Mouse (Mus musculus): ENCODE measurements around the gene Stk11. TPM values are rescaled to one million over a fixed set of nuclear protein-coding genes. Genes with fewer than 3 reads are reported as not detected.

Gene Stk11
- total and polyA plus RNA-seq, 3 experiments: 47.4 to 94.9 (median 65.9) TPM

DNA sequence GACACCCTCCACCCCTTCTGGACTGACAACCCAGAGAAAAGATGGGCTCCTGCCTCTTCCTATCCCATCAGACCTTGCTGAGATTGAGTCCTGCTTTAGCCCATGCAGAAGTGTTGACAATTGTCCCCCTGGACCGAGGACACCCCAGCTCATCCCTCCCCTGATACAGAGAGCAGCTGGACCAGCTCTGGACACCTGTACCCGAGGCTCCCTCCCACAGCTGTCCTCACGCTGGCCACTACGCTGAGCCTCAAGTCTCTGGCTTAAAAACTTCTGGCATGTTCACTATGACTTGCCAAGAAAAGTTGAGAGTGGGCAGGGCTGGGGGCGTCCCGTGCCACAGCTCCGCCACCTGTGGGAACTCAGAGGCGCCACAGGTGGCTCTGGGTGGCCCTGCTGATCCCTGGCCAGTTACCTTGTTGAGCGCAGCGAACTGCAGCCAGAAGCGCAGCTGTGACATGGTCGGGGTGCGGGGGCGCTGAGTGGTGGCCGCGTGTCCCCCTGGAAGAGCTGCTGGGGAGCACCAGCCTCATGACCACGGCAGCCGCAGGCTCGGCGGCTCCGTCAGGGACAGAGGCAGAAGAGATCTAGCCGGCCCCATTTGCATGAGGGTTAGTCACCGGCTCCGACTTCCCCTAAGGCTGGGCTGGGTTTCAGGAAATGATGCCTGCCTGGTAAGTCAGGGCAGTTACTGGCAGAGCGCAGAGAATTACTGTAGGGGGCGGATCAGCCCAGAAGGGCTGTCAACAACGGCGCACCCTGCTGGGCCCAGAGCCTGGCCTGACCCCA lies 40.6 kb upstream of the Stk11 start (continued):
- TF ChIP-seq HCFC1 (IDR thresholded peaks at IDR 0.05; ENCODE audit: low read depth, low read length) (peak; percentile 64), TBP (conservative IDR thresholded peaks at IDR 0.05; ENCODE audit: low read depth, low read length) (no peak), MAFK (IDR thresholded peaks at IDR 0.05; ENCODE audit: insufficient replicate concordance, low read length) (no peak), ZKSCAN1 (IDR thresholded peaks at IDR 0.05; ENCODE audit: borderline replicate concordance, low read depth, low read length) (no peak), USF1 (IDR thresholded peaks at IDR 0.05; ENCODE audit: low read depth, low read length) (no peak), SIN3A (IDR thresholded peaks at IDR 0.05; ENCODE audit: low read length) (peak; percentile 92), CHD2 (IDR thresholded peaks at IDR 0.05; ENCODE audit: low read length) (no peak), EP300 (IDR thresholded peaks at IDR 0.05; ENCODE audit: low read length) (peak; percentile 79), BHLHE40 (IDR thresholded peaks at IDR 0.05; ENCODE audit: low read depth, low read length) (peak; percentile 79), ZMIZ1 (IDR thresholded peaks at IDR 0.05; ENCODE audit: low read depth, low read length) (peak; percentile 79), NELFE (IDR thresholded peaks at IDR 0.05; ENCODE audit: low read depth, low read length) (peak; percentile 62), GABPA (IDR thresholded peaks at IDR 0.05; ENCODE audit: insufficient replicate concordance, low read depth, low read length) (no peak), JUN (IDR thresholded peaks at IDR 0.05; ENCODE audit: insufficient read depth, low read depth, low read length) (no peak), RCOR1 (conservative IDR thresholded peaks at IDR 0.05; ENCODE audit: low read depth, low read length) (0 out of 2 replicates have a peak, but pooled peaks have one; percentile 11)

DNA sequence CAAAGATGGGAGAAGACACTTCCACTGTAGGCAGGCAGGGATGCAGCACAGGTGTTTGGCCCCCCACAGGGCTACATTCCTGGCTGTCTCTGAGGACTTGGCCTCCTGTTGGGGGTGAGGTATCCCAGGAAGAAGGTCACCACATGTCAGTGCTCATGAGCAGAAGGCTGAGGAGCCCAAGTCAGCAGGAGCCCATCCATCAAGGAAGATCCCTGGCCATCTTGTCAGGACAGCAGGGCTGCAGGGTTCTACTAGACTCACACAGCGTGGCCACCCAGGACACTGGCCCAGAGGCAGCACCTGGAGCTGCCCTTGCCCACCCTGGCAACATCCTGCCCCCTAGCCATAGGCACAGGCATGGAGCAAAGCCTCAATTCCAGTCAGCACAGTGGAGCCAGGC lies 39.7 kb upstream of the Stk11 start:
- peak overlapping the region; percentile 46; the same call in 1 of the 2 replicates for H3K4me2 ChIP-seq (ENCODE audit: insufficient read depth, low read depth, poor library complexity, severe bottlenecking)
- peak overlapping the region; percentile 62 for H3K27ac ChIP-seq (ENCODE audit: insufficient read depth, low read depth)
- peaks cover 32 to 71% of the 10 kb centered on the region in 2 experiments for H3K36me3 ChIP-seq (replicated peaks in 1 of 2; ENCODE audit: control insufficient read depth in 1 of 2, insufficient read depth in 1 of 2, low read length in 1 of 2)
- no peak for TF ChIP-seq E2F4 (IDR thresholded peaks at IDR 0.05; ENCODE audit: insufficient replicate concordance, low read depth, low read length)
- TF ChIP-seq GABPA (IDR thresholded peaks at IDR 0.05; ENCODE audit: insufficient replicate concordance, low read depth, low read length): no peak
- peak overlapping the region; percentile 15 for H3K9ac ChIP-seq (ENCODE audit: insufficient read depth, low read depth)
- dilution Hi-C loops (cut with MboI; ENCODE audit: extremely low pct_ligation_motif_present, extremely low pct_unique_long_range_greater_than_20kb, low sequenced_read_pairs) (no loop called here), in situ Hi-C loops (cut with MboI; ENCODE audit: low pct_ligation_motif_present, low pct_unique_long_range_greater_than_20kb, low sequenced_read_pairs) (no loop called here)
- no peak for DNase-seq (ENCODE audit: extremely low read depth)
- peaks cover 44 to 83% of the 10 kb centered on the region in 2 experiments for H3K4me1 ChIP-seq (ENCODE audit: control insufficient read depth in 1 of 2, insufficient read depth in 2 of 2)
- peak overlapping the region in 1 of 3 experiments; percentile 4 for H3K4me3 ChIP-seq (replicated peaks in 1 of 3; ENCODE audit: low read depth in 2 of 3, low read length in 2 of 3, poor library complexity in 1 of 3)
- H3K9me3 ChIP-seq (replicated peaks; ENCODE audit: low read length): no peaks in the 10 kb centered on the region
- no peaks in the 10 kb centered on the region for H3K79me2 ChIP-seq (replicated peaks; ENCODE audit: control insufficient read depth, extremely low read depth, insufficient read depth, poor library complexity, severe bottlenecking)
- no peaks in the 10 kb centered on the region for H3K27me3 ChIP-seq (replicated peaks)

DNA sequence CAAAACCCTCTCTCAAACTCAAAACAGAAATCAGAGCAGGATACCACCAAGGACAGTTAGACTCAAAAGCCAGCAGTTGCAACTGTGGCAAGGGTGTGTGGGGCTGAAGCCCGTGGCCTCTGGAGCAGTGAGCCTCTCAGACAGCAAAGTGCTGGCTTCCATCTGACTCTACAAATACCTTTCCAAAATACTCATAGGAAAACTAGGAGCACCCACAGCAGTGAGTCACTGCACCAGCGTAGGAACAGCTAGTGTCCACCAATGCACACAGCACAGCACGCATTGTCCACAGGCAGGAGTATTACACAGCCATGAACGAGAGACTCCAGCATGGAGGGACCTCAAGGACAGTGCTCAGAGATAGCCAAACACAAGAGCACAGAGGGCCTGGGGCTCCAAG lies 39.2 kb upstream of the Stk11 start:
- no peaks in the 10 kb centered on the region for H3K9me3 ChIP-seq (replicated peaks; ENCODE audit: low read length)
- H3K36me3 ChIP-seq (replicated peaks in 1 of 2; ENCODE audit: control insufficient read depth in 1 of 2, insufficient read depth in 1 of 2, low read length in 1 of 2): peaks cover 36 to 71% of the 10 kb centered on the region in 2 experiments
- dilution Hi-C loops (cut with MboI; ENCODE audit: extremely low pct_ligation_motif_present, extremely low pct_unique_long_range_greater_than_20kb, low sequenced_read_pairs): no loop called here
- no peak overlapping the region for H3K9ac ChIP-seq (ENCODE audit: insufficient read depth, low read depth)
- H3K4me1 ChIP-seq (ENCODE audit: control insufficient read depth in 1 of 2, insufficient read depth in 2 of 2): peaks cover 47 to 86% of the 10 kb centered on the region in 2 experiments
- H3K79me2 ChIP-seq (replicated peaks; ENCODE audit: control insufficient read depth, extremely low read depth, insufficient read depth, poor library complexity, severe bottlenecking): no peaks in the 10 kb centered on the region
- H3K27me3 ChIP-seq (replicated peaks): no peaks in the 10 kb centered on the region
- no peak for DNase-seq (ENCODE audit: extremely low read depth)
- peak overlapping the region; percentile 62 for H3K27ac ChIP-seq (ENCODE audit: insufficient read depth, low read depth)
- in situ Hi-C loops (cut with MboI; ENCODE audit: low pct_ligation_motif_present, low pct_unique_long_range_greater_than_20kb, low sequenced_read_pairs): no loop called here
- H3K4me2 ChIP-seq (ENCODE audit: insufficient read depth, low read depth, poor library complexity, severe bottlenecking): no peak overlapping the region
- no peak overlapping the region for H3K4me3 ChIP-seq (replicated peaks in 1 of 3; ENCODE audit: low read depth in 2 of 3, low read length in 2 of 3, poor library complexity in 1 of 3)
- TF ChIP-seq MAX (IDR thresholded peaks at IDR 0.05; ENCODE audit: low read length) (no peak), ETS1 (conservative IDR thresholded peaks at IDR 0.05; ENCODE audit: low read depth, low read length) (no peak), MAFK (IDR thresholded peaks at IDR 0.05; ENCODE audit: insufficient replicate concordance, low read length) (no peak), ZNF384 (IDR thresholded peaks at IDR 0.05; ENCODE audit: low read depth, low read length) (no peak), MEF2A (IDR thresholded peaks at IDR 0.05; ENCODE audit: borderline replicate concordance, low read depth, low read length) (no peak), GABPA (IDR thresholded peaks at IDR 0.05; ENCODE audit: insufficient replicate concordance, low read depth, low read length) (no peak), CHD2 (IDR thresholded peaks at IDR 0.05; ENCODE audit: low read length) (no peak), USF2 (conservative IDR thresholded peaks at IDR 0.05; ENCODE audit: low read depth, low read length) (no peak), CHD1 (IDR thresholded peaks at IDR 0.05; ENCODE audit: low read depth, low read length) (no peak), PAX5 (IDR thresholded peaks at IDR 0.05; ENCODE audit: low read length) (no peak), CTCF (conservative IDR thresholded peaks at IDR 0.05 in 1 of 2, IDR thresholded peaks at IDR 0.05 in 1 of 2; ENCODE audit: low read depth in 2 of 2, low read length in 2 of 2) (no peak), KAT2A (IDR thresholded peaks at IDR 0.05; ENCODE audit: insufficient replicate concordance, low read length) (no peak), JUN (IDR thresholded peaks at IDR 0.05; ENCODE audit: insufficient read depth, low read depth, low read length) (no peak), UBTF (IDR thresholded peaks at IDR 0.05; ENCODE audit: low read depth, low read length) (no peak), SMC3 (IDR thresholded peaks at IDR 0.05; ENCODE audit: low read depth, low read length) (no peak), E2F4 (IDR thresholded peaks at IDR 0.05; ENCODE audit: insufficient replicate concordance, low read depth, low read length) (no peak)

All from CH12.LX (cell line).